Mouse (Mus musculus) heart, embryonic 11.5 days (tissue): ENCODE data around the gene Tmcc3. TPM values are rescaled to one million over a fixed set of nuclear protein-coding genes. Genes with fewer than 3 reads are reported as not detected.

Experiments
- ATAC-seq: fragments of 200-750 bp; cut with Nextera tagmentation; replicated peaks from 2 replicates; pipeline ENCODE4 v1.8.0; 2017; ENCODE audit warnings: moderate library complexity; ENCODE audit not compliant: insufficient number of reproducible peaks, low FRiP score, low TSS enrichment
- H3K27ac ChIP-seq: fragments of 300-500 bp; sonication (generic); 2 replicates; pipeline ENCODE4 v1.5.1; 2014; ENCODE audit warnings: mild to moderate bottlenecking, low read depth, low read length
- H3K27me3 ChIP-seq: fragments of 300-500 bp; sonication (generic); 2 replicates; pipeline ENCODE4 v1.6.1; 2014; ENCODE audit warnings: mild to moderate bottlenecking, low read length, mixed read lengths; ENCODE audit not compliant: control insufficient read depth, insufficient read depth
- H3K36me3 ChIP-seq: fragments of 300-500 bp; sonication (generic); 2 replicates; pipeline ENCODE4 v1.6.1; 2014; ENCODE audit warnings: mild to moderate bottlenecking, low read length, moderate library complexity, mixed read lengths; ENCODE audit not compliant: control insufficient read depth, insufficient read depth
- H3K4me1 ChIP-seq: fragments of 300-500 bp; sonication (generic); 2 replicates; pipeline ENCODE4 v1.6.1; 2014; ENCODE audit warnings: low read length; ENCODE audit not compliant: control insufficient read depth, insufficient read depth
- H3K4me2 ChIP-seq: fragments of 300-500 bp; sonication (generic); 2 replicates; pipeline ENCODE4 v1.6.1; 2014; ENCODE audit warnings: mild to moderate bottlenecking, moderate library complexity
- H3K4me3 ChIP-seq: fragments of 300-500 bp; sonication (generic); 2 replicates; pipeline ENCODE4 v1.5.1; 2014; ENCODE audit warnings: low read depth, low read length
- H3K9ac ChIP-seq: fragments of 300-500 bp; sonication (generic); 2 replicates; pipeline ENCODE4 v1.6.1; 2014; ENCODE audit warnings: mild to moderate bottlenecking, low read depth, low read length, moderate library complexity
- H3K9me3 ChIP-seq: fragments of 300-500 bp; sonication (generic); replicated peaks from 2 replicates; pipeline ENCODE4 v1.6.1; 2016; ENCODE audit warnings: low read length; ENCODE audit not compliant: control insufficient read depth
- WGBS: fragments of 180-500 bp; shearing (Covaris S2); extraction: QIAGEN DNeasy Blood & Tissue Kit; methylation state at CpG from one replicate; pipeline ENCODE4 v1.1.7; 2014; ENCODE audit not compliant: insufficient replicate concordance; 5-methylcytosine and 5-hydroxymethylcytosine counted together
- polyA plus RNA-seq: library from polyadenylated mRNA; unstranded; fragments of >200 nt; fragmentation: Nextera tagmentation; extraction: Ambion mirVana; gene quantifications from 2 replicates; pipeline ENCODE4 v1.2.1, GENCODE M21; 2014

Gene Tmcc3
- polyA plus RNA-seq, 1 experiment from 2014 or later, result 10.9 TPM

DNA sequence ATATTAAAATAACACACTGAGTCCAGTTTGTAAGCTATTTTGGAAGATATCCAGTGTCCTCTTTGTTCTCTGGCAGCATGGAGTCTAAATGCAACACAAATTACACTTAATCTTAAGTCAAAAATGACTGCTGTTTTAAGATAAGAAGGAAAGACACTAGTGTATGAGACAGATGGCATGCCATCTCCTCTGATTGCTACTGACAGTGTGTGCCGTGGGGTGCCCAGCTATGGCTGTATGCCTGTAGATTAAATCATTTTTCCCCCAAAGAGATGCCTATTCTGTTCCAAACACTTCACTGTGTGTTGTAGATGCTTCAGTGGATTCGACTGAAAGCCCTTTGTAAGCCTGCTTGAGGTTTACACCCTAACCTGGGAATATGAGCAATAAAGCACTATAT lies 59.5 kb downstream of the Tmcc3 start:
- no peak overlapping the region for H3K9ac ChIP-seq
- ATAC-seq, result no peak

DNA sequence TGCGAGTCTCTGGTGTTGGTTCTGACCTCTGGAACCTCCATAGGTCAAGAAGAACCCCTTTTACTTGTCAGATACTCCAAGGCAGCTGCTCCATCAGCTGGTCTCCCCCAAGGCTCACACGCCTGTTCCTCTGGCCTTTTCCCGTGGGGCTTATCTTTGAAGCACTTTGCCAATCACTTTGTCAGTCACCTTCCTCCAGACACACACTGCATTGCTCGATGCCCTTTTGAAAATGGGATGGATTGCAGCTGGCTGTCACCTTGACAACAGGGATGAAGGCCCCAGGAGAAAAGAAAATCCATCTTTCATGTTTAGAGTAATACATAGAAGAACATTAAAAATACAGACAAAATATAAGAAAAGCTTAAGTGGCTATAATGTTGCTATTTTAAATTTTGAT lies 65.2 kb downstream of the Tmcc3 start:
- no peaks in the 10 kb centered on the region for H3K9me3 ChIP-seq
- no peak overlapping the region for H3K4me2 ChIP-seq
- no peak overlapping the region for H3K9ac ChIP-seq
- H3K4me3 ChIP-seq, result no peak overlapping the region
- WGBS, result 27% methylated on average over 4 of the region's 4 CpGs
- ATAC-seq, result no peak
- H3K27ac ChIP-seq, result no peak overlapping the region
- H3K27me3 ChIP-seq, result no peaks in the 10 kb centered on the region
- 0 out of 2 replicates have a peak, but pooled peaks cover 4% of the 10 kb centered on the region for H3K4me1 ChIP-seq
- no peaks in the 10 kb centered on the region for H3K36me3 ChIP-seq

More for the DNA sequence above, 59.5 kb downstream of the Tmcc3 start:
- Histone ChIP-seq H3K27me3 (no peaks in the 10 kb centered on the region), H3K9me3 (no peaks in the 10 kb centered on the region), H3K4me1 (no peaks in the 10 kb centered on the region), H3K4me3 (no peak overlapping the region), H3K4me2 (no peak overlapping the region), H3K36me3 (no peaks in the 10 kb centered on the region), H3K27ac (no peak overlapping the region)
- WGBS, result 56% methylated on average over 2 of the region's 2 CpGs

DNA sequence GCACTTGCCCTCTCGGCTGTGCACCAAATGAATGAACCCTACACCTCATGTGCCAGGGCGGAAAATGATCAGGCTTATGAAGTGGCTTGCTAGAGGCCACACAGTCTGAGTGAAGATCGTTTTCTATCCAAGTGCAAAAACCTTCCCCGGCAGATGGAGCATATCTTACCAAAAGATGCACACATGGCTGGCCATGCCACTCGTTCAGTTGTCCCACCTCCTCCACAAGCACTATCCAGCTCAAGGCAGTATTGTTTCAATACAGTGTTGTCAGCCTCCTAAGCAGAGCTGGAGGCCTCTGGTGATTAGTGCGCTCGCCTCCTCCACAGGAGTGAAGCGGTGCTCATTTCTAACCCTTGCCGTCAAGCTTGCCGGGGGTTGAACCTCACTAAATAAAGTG lies 66.1 kb downstream of the Tmcc3 start:
- Histone ChIP-seq H3K4me3 (no peak overlapping the region), H3K36me3 (no peaks in the 10 kb centered on the region), H3K27ac (no peak overlapping the region), H3K27me3 (no peaks in the 10 kb centered on the region), H3K4me2 (no peak overlapping the region), H3K9ac (no peak overlapping the region), H3K9me3 (no peaks in the 10 kb centered on the region), H3K4me1 (0 out of 2 replicates have a peak, but pooled peaks cover 4% of the 10 kb centered on the region)
- 76% methylated on average over 10 of the region's 10 CpGs for WGBS
- no peak for ATAC-seq

DNA sequence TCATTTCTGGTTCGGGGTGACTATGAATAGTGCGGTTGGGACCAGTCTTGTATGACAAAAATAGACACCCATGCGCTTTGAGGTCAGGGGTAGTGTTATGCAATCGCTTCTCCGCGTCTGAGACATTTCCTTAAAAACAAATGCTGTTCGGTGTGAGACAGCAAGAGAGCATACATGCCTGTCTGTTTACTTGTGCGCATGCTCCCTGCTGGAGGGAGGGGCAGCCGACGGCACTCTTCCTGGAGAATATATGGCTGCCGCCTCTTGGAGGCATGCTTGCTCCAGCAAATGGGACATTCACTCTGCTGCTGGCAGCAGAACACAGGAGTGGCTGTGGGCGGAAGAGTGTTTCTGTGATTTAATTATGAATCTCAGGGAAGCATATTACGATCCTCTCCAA lies 66.6 kb downstream of the Tmcc3 start:
- Histone ChIP-seq H3K36me3 (no peaks in the 10 kb centered on the region), H3K4me1 (0 out of 2 replicates have a peak, but pooled peaks cover 4% of the 10 kb centered on the region), H3K4me2 (no peak overlapping the region), H3K4me3 (no peak overlapping the region), H3K9me3 (no peaks in the 10 kb centered on the region), H3K27me3 (no peaks in the 10 kb centered on the region), H3K27ac (no peak overlapping the region), H3K9ac (no peak overlapping the region)
- no peak for ATAC-seq
- 61% methylated on average over 13 of the region's 13 CpGs for WGBS

DNA sequence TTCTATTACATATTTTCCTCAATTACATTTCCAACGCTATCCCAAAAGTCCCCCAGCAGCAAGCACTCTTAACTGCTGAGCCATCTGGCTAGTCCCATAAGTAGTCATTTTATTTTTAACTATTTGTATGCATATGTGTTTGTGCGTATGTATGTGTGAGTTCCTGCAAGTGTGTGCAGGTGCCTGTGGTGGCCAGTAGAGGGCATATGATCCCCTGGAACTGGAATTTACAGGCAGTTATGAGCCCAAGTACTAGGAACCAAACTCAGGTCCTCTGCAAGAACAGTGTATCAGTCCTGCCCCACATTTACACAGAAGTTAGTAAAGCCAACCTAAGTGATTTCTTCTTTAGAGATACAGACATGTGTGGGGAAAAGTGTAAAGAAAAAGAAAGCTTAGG lies 68.3 kb downstream of the Tmcc3 start:
- H3K4me3 ChIP-seq, result no peak overlapping the region
- no peaks in the 10 kb centered on the region for H3K36me3 ChIP-seq
- H3K9ac ChIP-seq, result no peak overlapping the region
- H3K27ac ChIP-seq, result no peak overlapping the region
- WGBS, result 97% methylated on average over 2 of the region's 2 CpGs
- H3K4me1 ChIP-seq, result 0 out of 2 replicates have a peak, but pooled peaks cover 4% of the 10 kb centered on the region
- H3K27me3 ChIP-seq, result no peaks in the 10 kb centered on the region
- H3K9me3 ChIP-seq, result peaks cover under 1% of the 10 kb centered on the region; the same call in 1 of the 2 replicates
- H3K4me2 ChIP-seq, result no peak overlapping the region
- no peak for ATAC-seq

DNA sequence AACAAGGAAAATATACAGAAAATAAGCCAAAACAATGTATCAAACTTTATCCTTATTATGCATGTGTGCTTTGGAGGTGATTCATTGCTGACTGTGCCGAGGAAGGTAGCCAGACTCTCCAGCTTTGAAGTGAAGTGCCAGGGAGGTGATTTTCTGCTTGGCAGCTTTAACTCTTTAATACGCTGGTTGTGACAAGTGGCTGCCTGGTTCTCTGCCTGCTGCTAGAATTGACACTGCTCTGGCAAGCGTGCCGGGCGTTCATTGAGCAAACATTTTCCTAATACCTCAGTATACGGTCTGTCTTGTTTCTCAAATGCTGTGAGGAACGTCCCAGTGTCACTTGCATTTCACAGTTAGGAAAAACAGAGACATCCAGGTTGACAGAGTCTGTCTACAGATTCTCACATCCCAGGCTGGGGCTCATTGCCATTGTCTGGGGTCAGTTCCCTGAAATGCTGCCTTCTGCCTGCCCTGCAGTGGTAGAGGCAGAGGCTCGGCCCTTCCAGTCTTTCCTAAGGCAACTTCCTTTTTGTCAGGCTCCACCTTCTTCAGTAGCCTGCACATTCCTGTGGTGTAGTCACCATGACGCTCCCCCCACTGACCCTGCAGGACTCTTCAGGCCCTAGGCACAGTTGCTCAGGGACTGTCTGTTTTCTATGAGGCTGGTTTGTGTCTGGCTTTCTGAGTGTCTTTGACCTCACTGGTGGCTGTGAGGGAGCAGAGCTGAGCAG lies 69.1 kb downstream of the Tmcc3 start:
- ATAC-seq, result no peak
- 69% methylated on average over 9 of the region's 9 CpGs for WGBS
- Histone ChIP-seq H3K4me3 (no peak overlapping the region), H3K4me2 (no peak overlapping the region), H3K27me3 (no peaks in the 10 kb centered on the region), H3K9ac (no peak overlapping the region), H3K9me3 (peaks cover 7% of the 10 kb centered on the region), H3K4me1 (0 out of 2 replicates have a peak, but pooled peaks cover 4% of the 10 kb centered on the region), H3K27ac (no peak overlapping the region), H3K36me3 (no peaks in the 10 kb centered on the region)

DNA sequence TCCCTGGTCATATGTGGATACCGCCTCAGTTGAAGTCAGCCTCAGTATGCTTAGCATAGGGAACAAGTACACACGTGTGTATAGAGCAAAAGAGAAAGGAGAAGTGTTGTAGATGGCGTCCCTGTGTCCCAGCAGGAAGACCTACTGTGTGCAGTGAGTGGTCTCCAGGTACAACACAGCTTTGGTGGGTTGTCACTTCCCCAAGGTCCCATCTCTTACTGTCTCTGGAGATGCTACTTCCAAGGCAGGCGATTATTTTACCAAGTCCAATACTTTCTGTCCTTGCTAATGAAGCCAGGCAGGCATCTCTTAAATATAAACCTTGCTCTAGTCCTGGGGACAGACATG lies 69.6 kb downstream of the Tmcc3 start:
- Histone ChIP-seq H3K9me3 (peaks cover 10% of the 10 kb centered on the region), H3K27ac (no peak overlapping the region), H3K36me3 (no peaks in the 10 kb centered on the region), H3K9ac (no peak overlapping the region), H3K4me2 (no peak overlapping the region), H3K4me3 (no peak overlapping the region), H3K27me3 (no peaks in the 10 kb centered on the region), H3K4me1 (0 out of 2 replicates have a peak, but pooled peaks cover 4% of the 10 kb centered on the region)
- ATAC-seq, result no peak
- 78% methylated on average over 4 of the region's 4 CpGs for WGBS

DNA sequence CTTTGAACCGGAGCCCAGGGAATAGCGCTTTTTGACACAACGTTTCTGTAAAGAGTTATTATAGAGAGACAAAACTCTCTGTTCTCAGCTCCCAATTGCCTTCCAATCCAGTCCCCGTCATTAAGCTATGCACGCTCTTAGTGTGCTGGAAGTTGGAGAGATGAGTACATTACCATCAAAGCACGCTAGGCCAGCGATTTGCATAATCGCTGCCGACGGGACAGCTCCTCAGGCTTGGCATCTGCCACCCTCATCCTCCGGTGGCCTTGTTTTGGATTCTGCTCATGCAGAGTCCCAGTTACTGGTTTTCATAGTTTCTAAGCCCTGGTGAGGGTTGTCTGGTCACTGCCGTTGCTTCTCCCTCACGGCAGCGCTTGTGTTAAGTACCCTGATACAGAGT lies 70.9 kb downstream of the Tmcc3 start:
- no peak overlapping the region for H3K4me3 ChIP-seq
- no peak overlapping the region for H3K9ac ChIP-seq
- peaks cover 10% of the 10 kb centered on the region for H3K9me3 ChIP-seq
- H3K36me3 ChIP-seq, result no peaks in the 10 kb centered on the region
- 86% methylated on average over 14 of the region's 14 CpGs for WGBS
- no peak overlapping the region for H3K27ac ChIP-seq
- H3K27me3 ChIP-seq, result no peaks in the 10 kb centered on the region
- ATAC-seq, result no peak
- H3K4me1 ChIP-seq, result 0 out of 2 replicates have a peak, but pooled peaks cover 4% of the 10 kb centered on the region
- H3K4me2 ChIP-seq, result no peak overlapping the region

DNA sequence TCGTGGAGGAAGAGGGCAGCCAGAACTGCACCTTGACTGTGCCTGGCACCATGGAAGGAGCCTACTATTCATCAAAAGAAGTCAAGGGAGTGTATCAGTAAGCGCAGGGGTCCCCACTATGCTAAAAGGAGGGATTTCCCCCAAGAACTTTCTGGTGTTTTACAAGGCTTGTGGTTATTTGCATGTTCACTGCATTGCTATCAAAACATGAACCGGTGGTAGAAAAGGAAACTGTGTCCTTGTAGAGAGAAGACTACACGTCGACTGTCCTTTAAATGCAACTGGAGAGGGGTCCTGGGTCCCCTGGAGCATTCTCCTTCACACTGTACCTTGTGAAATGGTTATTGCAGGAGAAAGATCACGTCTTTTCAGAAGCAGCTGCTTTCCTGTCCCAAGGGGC lies 71.8 kb downstream of the Tmcc3 start:
- H3K27ac ChIP-seq, result no peak overlapping the region
- WGBS, result 82% methylated on average over 6 of the region's 6 CpGs

More for the DNA sequence above, 71.8 kb downstream of the Tmcc3 start:
- H3K4me1 ChIP-seq, result 0 out of 2 replicates have a peak, but pooled peaks cover 2% of the 10 kb centered on the region
- H3K9me3 ChIP-seq, result peaks cover 10% of the 10 kb centered on the region
- no peaks in the 10 kb centered on the region for H3K27me3 ChIP-seq
- no peak for ATAC-seq
- no peak overlapping the region for H3K4me2 ChIP-seq
- H3K4me3 ChIP-seq, result no peak overlapping the region
- H3K36me3 ChIP-seq, result no peaks in the 10 kb centered on the region
- no peak overlapping the region for H3K9ac ChIP-seq
